Mouse (Mus musculus) midbrain, embryonic 15.5 days (tissue): Measurements from ENCODE around the gene Krt17. TPM values are rescaled to one million over a fixed set of nuclear protein-coding genes. Genes with fewer than 3 reads are reported as not detected.
"Not testable (repeated sequence)": the region's sequence is repeated elsewhere in the genome, so short reads cannot be mapped to it uniquely, and the experiment has no call there.

ENCODE experiments used
- ATAC-seq: fragments of 200-750 bp; cut with Nextera tagmentation; replicated peaks from 2 replicates; pipeline ENCODE4 v1.8.0; 2017; ENCODE audit warnings: moderate TSS enrichment
- H3K27ac ChIP-seq: fragments of 300-500 bp; sonication (generic); 2 replicates; pipeline ENCODE4 v1.5.1; 2015; ENCODE audit warnings: mild to moderate bottlenecking, inconsistent platforms
- H3K27me3 ChIP-seq: fragments of 300-500 bp; sonication (generic); replicated peaks from 2 replicates; pipeline ENCODE4 v1.6.1; 2015; ENCODE audit warnings: inconsistent platforms
- H3K36me3 ChIP-seq: fragments of 300-500 bp; sonication (generic); replicated peaks from 2 replicates; pipeline ENCODE4 v1.6.1; 2015; ENCODE audit warnings: inconsistent platforms
- H3K4me1 ChIP-seq: fragments of 300-500 bp; sonication (generic); 2 replicates; pipeline ENCODE4 v1.6.1; 2015; ENCODE audit warnings: inconsistent platforms
- H3K4me2 ChIP-seq: fragments of 300-500 bp; sonication (generic); 2 replicates; pipeline ENCODE4 v1.6.1; 2015; ENCODE audit warnings: inconsistent platforms, mild to moderate bottlenecking, moderate library complexity
- H3K4me3 ChIP-seq: fragments of 300-500 bp; sonication (generic); 2 replicates; pipeline ENCODE4 v1.5.1; 2015; ENCODE audit warnings: mild to moderate bottlenecking, inconsistent platforms
- H3K9ac ChIP-seq: fragments of 300-500 bp; sonication (generic); 2 replicates; pipeline ENCODE4 v1.6.1; 2015; ENCODE audit warnings: mild to moderate bottlenecking, inconsistent platforms
- H3K9me3 ChIP-seq: fragments of 300-500 bp; sonication (generic); 2 replicates; pipeline ENCODE4 v1.6.1; 2016; ENCODE audit warnings: inconsistent platforms
- WGBS: fragments of 180-500 bp; shearing (Covaris S2); methylation state at CpG from one replicate; pipeline ENCODE4 v1.1.7; 2015; ENCODE audit warnings: mixed read lengths; 5-methylcytosine and 5-hydroxymethylcytosine counted together
- polyA plus RNA-seq: library from polyadenylated mRNA; unstranded; fragments of >200 nt; fragmentation: Nextera tagmentation; extraction: Ambion mirVana; gene quantifications from 2 replicates; pipeline ENCODE4 v1.2.1, GENCODE M21; 2015

Krt17 gene
- polyA plus RNA-seq, 1 experiment from 2014 or later, result 1.1 TPM

GRCm38 (mm10) chr11:100259079-100259478 lies 1.8 kb downstream of the Krt17 start:
- Histone ChIP-seq H3K9me3 (no peaks in the 10 kb centered on the region), H3K27me3 (no peaks in the 10 kb centered on the region), H3K9ac (no peak overlapping the region), H3K4me3 (no peak overlapping the region), H3K4me2 (no peak overlapping the region), H3K36me3 (no peaks in the 10 kb centered on the region), H3K27ac (no peak overlapping the region), H3K4me1 (no peaks in the 10 kb centered on the region; the same call in 1 of the 2 replicates)
- WGBS, result 94% methylated on average over 9 of the region's 9 CpGs
- ATAC-seq, result no peak

- no peak overlapping the region for H3K4me3 ChIP-seq
- ATAC-seq, result no peak
- no peaks in the 10 kb centered on the region; the same call in 1 of the 2 replicates for H3K4me1 ChIP-seq
- H3K27me3 ChIP-seq, result no peaks in the 10 kb centered on the region
- H3K9me3 ChIP-seq, result no peaks in the 10 kb centered on the region
- no peaks in the 10 kb centered on the region for H3K36me3 ChIP-seq
- no peak overlapping the region for H3K9ac ChIP-seq
- no peak overlapping the region for H3K4me2 ChIP-seq
- no peak overlapping the region for H3K27ac ChIP-seq
- WGBS, result 87% methylated on average over 1 of the region's 1 CpGs
These were observed 2.9 kb downstream of the Krt17 start for GRCm38 (mm10) chr11:100257967-100258366.

- no peak for ATAC-seq
- Histone ChIP-seq H3K4me2 (no peak overlapping the region), H3K9ac (no peak overlapping the region), H3K36me3 (no peaks in the 10 kb centered on the region), H3K4me3 (no peak overlapping the region), H3K4me1 (no peaks in the 10 kb centered on the region; the same call in 1 of the 2 replicates), H3K27ac (no peak overlapping the region), H3K27me3 (no peaks in the 10 kb centered on the region), H3K9me3 (no peaks in the 10 kb centered on the region)
- WGBS, result 94% methylated on average over 6 of the region's 6 CpGs
These were observed 5.3 kb downstream of the Krt17 start for GRCm38 (mm10) chr11:100255514-100255913.

DNA sequence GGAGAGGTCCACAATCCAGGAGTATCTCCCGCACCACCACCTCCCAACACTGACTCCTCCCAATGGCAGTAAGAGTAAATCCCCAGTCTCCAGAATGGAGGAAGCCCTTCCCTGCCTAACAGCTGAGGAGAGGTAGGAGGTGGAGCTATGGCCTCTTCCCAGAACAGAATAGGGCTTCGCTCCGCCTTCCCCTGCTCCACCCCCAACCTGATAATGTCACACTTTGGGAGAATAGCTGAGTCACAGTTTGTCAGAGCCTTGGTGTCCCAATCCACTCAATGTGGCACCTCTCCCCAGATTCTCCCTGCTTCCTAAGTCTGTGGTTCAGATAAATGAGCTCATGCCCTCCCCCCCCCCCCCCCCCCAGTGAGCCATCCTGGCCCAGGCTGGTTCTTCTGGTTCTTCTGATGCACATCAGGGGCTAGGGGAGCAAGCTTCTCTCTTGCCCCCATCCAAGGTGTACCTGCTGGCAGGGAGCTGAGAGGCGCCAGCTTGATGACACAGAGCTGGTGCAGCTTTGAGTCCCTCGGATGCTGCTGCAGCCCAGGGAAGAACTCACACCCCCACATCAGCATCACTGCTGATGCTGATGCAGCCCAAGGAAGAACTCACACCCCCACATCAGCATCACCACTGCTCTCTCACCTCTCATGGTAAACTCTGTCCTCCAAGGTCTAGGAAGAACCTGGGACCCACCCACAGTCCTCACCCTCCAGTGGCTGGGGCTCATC lies 6.3 kb downstream of the Krt17 start:
- H3K9ac ChIP-seq, result no peak overlapping the region
- no peak overlapping the region for H3K27ac ChIP-seq
- H3K4me3 ChIP-seq, result no peak overlapping the region
- WGBS, result 73% methylated on average over 5 of the region's 5 CpGs
- no peaks in the 10 kb centered on the region for H3K9me3 ChIP-seq
- no peak for ATAC-seq
- H3K36me3 ChIP-seq, result no peaks in the 10 kb centered on the region
- H3K27me3 ChIP-seq, result no peaks in the 10 kb centered on the region
- H3K4me1 ChIP-seq, result no peaks in the 10 kb centered on the region; the same call in 1 of the 2 replicates
- no peak overlapping the region for H3K4me2 ChIP-seq

GRCm38 (mm10) chr11:100248852-100249465 lies 11.9 kb downstream of the Krt17 start, which contains the start of gene Krt16:
TSS of gene Krt16 (minus strand) at chr11:100248902.
- Histone ChIP-seq H3K9me3 (no peaks in the 10 kb centered on the region), H3K9ac (no peak within 1 kb of the TSS), H3K4me3 (no peak within 1 kb of the TSS), H3K4me1 (no peaks in the 10 kb centered on the region), H3K4me2 (no peak within 1 kb of the TSS), H3K27ac (no peak within 1 kb of the TSS), H3K36me3 (no peaks in the 10 kb centered on the region), H3K27me3 (no peaks in the 10 kb centered on the region)
- ATAC-seq, result no peak
- WGBS, result 86% methylated on average over 7 of the region's 7 CpGs

- ATAC-seq, result not testable (repeated sequence)
These were observed 14.4 kb downstream of the Krt17 start for GRCm38 (mm10) chr11:100246471-100246870.

GRCm38 (mm10) chr11:100240272-100240671 lies 20.6 kb downstream of the Krt17 start:
- not testable (repeated sequence) for H3K36me3 ChIP-seq
- 89% methylated on average over 4 of the region's 4 CpGs for WGBS

More at GRCm38 (mm10) chr11:100246471-100246870, 14.4 kb downstream of the Krt17 start:
- not testable (repeated sequence) for H3K36me3 ChIP-seq, H3K9me3 ChIP-seq, H3K4me3 ChIP-seq, H3K9ac ChIP-seq, H3K4me2 ChIP-seq, H3K27me3 ChIP-seq, H3K4me1 ChIP-seq, H3K27ac ChIP-seq
- WGBS, result 74% methylated on average over 7 of the region's 7 CpGs

DNA sequence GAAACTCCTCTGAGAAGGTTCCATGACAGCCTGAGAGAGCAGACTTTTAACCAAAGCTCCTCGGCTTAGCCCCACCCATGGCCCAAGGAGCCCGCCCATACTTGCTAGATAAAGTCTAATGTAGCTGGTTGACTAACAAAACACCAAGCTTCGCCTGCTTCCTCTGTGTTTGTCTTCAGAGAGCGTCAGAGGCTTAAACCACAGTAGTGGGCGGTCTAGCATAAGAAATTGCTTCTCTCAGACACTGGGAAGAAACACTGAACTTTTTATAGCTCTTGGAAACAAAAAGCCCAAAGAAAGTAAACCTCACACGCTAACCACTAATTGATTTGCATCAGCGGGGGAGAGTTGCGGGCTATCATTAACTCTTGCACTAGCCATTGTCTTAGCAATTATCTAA lies 39.1 kb downstream of the Krt17 start:
- ATAC-seq, result no peak
- Histone ChIP-seq H3K9ac (no peak overlapping the region), H3K4me3 (no peak overlapping the region), H3K27ac (no peak overlapping the region), H3K4me2 (no peak overlapping the region), H3K27me3 (no peaks in the 10 kb centered on the region), H3K4me1 (no peaks in the 10 kb centered on the region), H3K36me3 (no peaks in the 10 kb centered on the region), H3K9me3 (no peaks in the 10 kb centered on the region)
- WGBS, result 69% methylated on average over 8 of the region's 8 CpGs

More at GRCm38 (mm10) chr11:100240272-100240671, 20.6 kb downstream of the Krt17 start:
- H3K27me3 ChIP-seq, H3K4me3 ChIP-seq, H3K4me1 ChIP-seq, H3K9ac ChIP-seq, ATAC-seq, H3K9me3 ChIP-seq, H3K27ac ChIP-seq, H3K4me2 ChIP-seq: not testable (repeated sequence)

DNA sequence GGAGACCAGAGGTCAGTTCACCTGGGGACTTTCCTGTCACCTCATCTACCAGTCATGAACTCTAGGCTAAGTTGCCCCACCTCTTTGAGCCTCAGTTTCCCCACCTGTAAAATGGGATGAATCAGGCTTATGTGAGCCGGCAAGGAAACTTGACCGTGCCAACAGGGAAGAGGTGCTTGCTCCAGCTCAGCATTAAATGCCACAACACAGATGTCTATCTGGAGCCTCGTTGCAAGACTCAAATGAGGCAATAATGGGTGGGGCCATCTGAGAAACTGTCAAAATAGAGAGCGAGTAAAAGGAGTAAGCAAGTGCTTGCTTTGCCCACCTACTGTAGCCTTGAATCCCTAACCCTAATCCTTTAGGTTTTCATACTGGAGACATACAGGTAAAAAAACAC lies 41.5 kb downstream of the Krt17 start:
- Histone ChIP-seq H3K27ac (no peak overlapping the region), H3K4me2 (no peak overlapping the region), H3K4me1 (no peaks in the 10 kb centered on the region), H3K4me3 (no peak overlapping the region), H3K36me3 (no peaks in the 10 kb centered on the region), H3K9me3 (no peaks in the 10 kb centered on the region), H3K27me3 (no peaks in the 10 kb centered on the region), H3K9ac (no peak overlapping the region)
- ATAC-seq, result no peak
- 86% methylated on average over 4 of the region's 4 CpGs for WGBS

- no peak overlapping the region for H3K9ac ChIP-seq
- ATAC-seq, result no peak
- no peak overlapping the region for H3K27ac ChIP-seq
- WGBS, result 66% methylated on average over 6 of the region's 6 CpGs
- no peak overlapping the region for H3K4me3 ChIP-seq
- H3K9me3 ChIP-seq, result no peaks in the 10 kb centered on the region; the same call in 1 of the 2 replicates
- no peak overlapping the region for H3K4me2 ChIP-seq
- H3K4me1 ChIP-seq, result no peaks in the 10 kb centered on the region
- H3K27me3 ChIP-seq, result no peaks in the 10 kb centered on the region
- H3K36me3 ChIP-seq, result no peaks in the 10 kb centered on the region
These were observed 52.3 kb downstream of the Krt17 start for GRCm38 (mm10) chr11:100208542-100208941.

GRCm38 (mm10) chr11:100207498-100207897 lies 53.3 kb downstream of the Krt17 start, which contains the start of gene Krt14:
TSS of gene Krt14 (minus strand) at chr11:100207548.
- 97% methylated on average over 8 of the region's 8 CpGs for WGBS
- Histone ChIP-seq H3K4me1 (no peaks in the 10 kb centered on the region), H3K4me2 (no peak within 1 kb of the TSS), H3K36me3 (no peaks in the 10 kb centered on the region), H3K27me3 (no peaks in the 10 kb centered on the region), H3K9me3 (no peaks in the 10 kb centered on the region; the same call in 1 of the 2 replicates), H3K27ac (no peak within 1 kb of the TSS), H3K9ac (no peak within 1 kb of the TSS), H3K4me3 (no peak within 1 kb of the TSS)
- ATAC-seq, result no peak
